Mouse (Mus musculus) embryonic fibroblast, embryonic 13.5 days (primary cell): ENCODE data around the gene Pla2g2f. TPM values are rescaled to one million over a fixed set of nuclear protein-coding genes. Genes with fewer than 3 reads are reported as not detected.

Source experiments
- H3K27ac ChIP-seq: 2 replicates; pipeline ENCODE4 v1.5.1; 2012; ENCODE audit warnings: low read length, control low read depth, inconsistent platforms; ENCODE audit not compliant: insufficient read depth
- H3K4me1 ChIP-seq: 2 replicates; pipeline ENCODE4 v1.6.1; 2011; ENCODE audit warnings: low read length; ENCODE audit not compliant: control insufficient read depth, insufficient read depth
- H3K4me3 ChIP-seq: 2 replicates; pipeline ENCODE4 v1.5.1; 2011; ENCODE audit warnings: mild to moderate bottlenecking, control low read depth, low read length; ENCODE audit not compliant: insufficient read depth
- CTCF ChIP-seq: IDR thresholded peaks from 2 replicates; pipeline ENCODE4 v1.5.1; 2011; ENCODE audit warnings: mild to moderate bottlenecking, control low read depth, low read length, moderate library complexity, borderline replicate concordance; ENCODE audit not compliant: insufficient read depth
- POLR2A ChIP-seq: IDR thresholded peaks from 2 replicates; pipeline ENCODE4 v1.6.1; 2011; ENCODE audit warnings: low read depth, mild to moderate bottlenecking, control low read depth, low read length, moderate library complexity
- polyA plus RNA-seq: library from polyadenylated mRNA; stranded (reverse); fragments of >200 nt; gene quantifications from 2 replicates; pipeline ENCODE4 v1.2.4, GENCODE M21; 2011; ENCODE audit warnings: low read depth; ENCODE audit not compliant: missing spikeins, insufficient read length

Gene Pla2g2f
- polyA plus RNA-seq, 1 experiment: not detected

DNA sequence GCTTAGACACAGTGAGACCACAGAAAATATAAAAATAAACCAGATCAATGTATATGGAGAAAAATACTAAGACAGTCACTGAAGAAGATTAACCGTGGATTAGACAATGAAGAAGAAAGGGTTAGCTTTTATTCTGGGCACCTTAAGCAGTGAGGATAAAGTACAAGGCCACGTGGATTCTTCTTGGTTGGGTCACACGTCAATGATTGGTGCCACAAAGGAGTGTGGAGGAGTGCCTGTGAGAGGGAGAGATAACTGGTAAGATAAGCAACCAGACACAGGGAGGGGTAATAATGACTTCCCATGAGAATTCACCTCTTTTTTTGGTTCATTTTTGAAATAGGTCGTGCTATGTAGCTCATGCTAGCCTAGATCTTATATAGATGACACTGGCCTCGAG lies 15.0 kb upstream of the Pla2g2f start:
- no peak overlapping the region for H3K27ac ChIP-seq
- 0 out of 2 replicates have a peak, but pooled peaks cover 1% of the 10 kb centered on the region for H3K4me1 ChIP-seq
- no peak for TF ChIP-seq CTCF
- no peak for TF ChIP-seq POLR2A
- H3K4me3 ChIP-seq: no peak overlapping the region

DNA sequence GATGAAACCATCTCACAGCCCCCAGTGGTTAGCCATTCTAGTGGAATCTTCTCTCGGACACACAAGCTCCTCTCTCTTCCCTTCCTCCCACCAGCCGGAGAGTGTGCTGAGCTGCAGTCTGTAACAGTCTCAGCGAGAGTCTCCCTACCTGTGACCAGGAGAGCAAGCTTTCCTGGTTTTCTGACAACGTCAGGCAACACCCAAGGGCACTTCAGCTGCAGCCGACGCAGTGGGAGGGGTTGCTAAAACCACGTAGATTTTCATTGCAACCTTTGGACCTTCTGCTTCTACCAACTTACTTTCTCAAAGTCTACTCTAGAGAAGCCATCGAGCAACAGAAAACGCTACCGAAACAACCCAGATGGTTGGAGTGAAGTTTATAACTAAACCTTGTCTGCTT lies 14.5 kb upstream of the Pla2g2f start:
- no peaks in the 10 kb centered on the region for H3K4me1 ChIP-seq
- TF ChIP-seq CTCF (no peak), POLR2A (no peak)
- no peak overlapping the region for H3K4me3 ChIP-seq
- H3K27ac ChIP-seq: no peak overlapping the region

DNA sequence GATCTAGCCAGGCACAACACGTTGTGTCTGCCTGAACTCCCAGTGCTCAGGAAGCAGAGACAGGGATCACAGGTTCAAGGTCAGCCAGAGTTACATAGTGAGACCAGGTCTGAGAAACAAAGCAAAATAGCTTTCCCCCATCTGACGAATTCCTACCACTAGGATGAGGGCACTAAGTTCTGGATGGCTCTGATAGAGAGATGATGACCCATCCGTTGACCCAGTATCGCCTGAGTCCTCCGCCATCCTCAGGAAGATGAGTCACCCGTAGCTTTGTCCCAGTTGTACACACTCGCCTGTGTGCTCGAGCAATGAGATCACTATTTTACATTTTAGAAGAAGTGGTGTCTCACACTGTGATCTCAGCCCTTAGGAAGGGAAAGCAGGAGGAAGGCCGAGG lies 4.8 kb upstream of the Pla2g2f start:
- TF ChIP-seq POLR2A: no peak
- no peak for TF ChIP-seq CTCF
- no peak overlapping the region for H3K27ac ChIP-seq
- no peak overlapping the region for H3K4me3 ChIP-seq
- H3K4me1 ChIP-seq: no peaks in the 10 kb centered on the region

DNA sequence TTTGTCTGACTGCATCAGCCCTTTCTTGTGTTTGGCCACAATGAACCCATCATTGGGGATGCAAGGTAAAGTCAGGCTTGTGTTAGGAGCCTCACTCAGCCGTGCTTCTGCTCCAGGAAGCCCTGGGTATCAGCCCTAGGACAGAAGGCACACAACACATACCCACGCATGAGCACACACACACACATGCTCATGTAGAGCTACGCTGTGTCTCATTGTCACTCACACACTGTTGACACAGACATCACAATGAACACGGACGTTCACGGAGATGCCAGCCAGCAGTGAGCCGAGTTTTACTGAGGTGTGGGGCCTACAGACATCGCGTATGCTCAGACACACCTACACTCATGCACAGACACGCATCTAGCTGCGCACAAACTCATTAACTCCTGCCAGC lies 1.4 kb downstream of the Pla2g2f start:
- TF ChIP-seq CTCF (no peak), POLR2A (no peak)
- no peak overlapping the region for H3K4me3 ChIP-seq
- H3K4me1 ChIP-seq: no peaks in the 10 kb centered on the region
- no peak overlapping the region for H3K27ac ChIP-seq

DNA sequence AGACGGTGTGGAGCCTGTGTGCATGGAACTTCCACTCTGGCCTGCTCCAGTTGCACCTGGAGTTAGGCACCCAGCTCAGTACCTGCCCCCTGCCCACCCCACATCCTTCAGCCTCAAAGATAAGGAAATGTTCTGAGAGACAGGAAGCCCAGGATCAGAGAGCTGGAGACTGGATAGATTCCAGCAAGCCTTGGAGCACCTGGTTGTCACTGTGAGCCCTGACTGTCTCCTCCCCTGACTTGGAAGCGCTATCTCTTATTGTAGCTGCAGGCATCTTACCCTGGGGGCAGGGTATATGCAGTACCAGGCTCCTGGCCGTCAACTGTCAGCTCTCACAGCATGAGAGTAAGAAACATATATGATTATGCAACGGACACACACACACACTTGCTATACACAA lies 2.0 kb downstream of the Pla2g2f start:
- H3K27ac ChIP-seq: no peak overlapping the region

DNA sequence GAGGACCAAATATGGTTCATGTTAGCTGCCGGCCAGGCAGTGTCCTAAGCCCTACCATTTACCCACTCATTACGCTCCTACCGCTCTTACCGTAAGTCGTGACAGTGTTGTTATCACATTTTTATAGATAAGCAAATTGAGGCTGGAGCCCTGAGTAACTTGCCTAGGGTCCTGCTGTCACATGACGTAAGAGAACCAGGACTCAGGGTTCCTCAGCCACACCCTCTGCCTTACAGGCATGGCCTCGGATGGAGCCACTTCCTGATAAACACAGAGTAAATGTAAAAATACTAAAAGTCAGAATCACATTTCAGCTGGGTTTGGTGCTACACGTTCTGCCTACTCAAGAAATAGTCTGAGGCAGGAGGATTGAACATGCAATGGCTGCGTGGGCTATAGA lies 3.0 kb downstream of the Pla2g2f start:
- H3K4me1 ChIP-seq: no peaks in the 10 kb centered on the region
- TF ChIP-seq POLR2A: no peak
- TF ChIP-seq CTCF: no peak
- H3K27ac ChIP-seq: no peak overlapping the region
- no peak overlapping the region for H3K4me3 ChIP-seq

More for the DNA sequence above, 2.0 kb downstream of the Pla2g2f start:
- H3K4me3 ChIP-seq: no peak overlapping the region
- no peak for TF ChIP-seq POLR2A
- no peak for TF ChIP-seq CTCF
- H3K4me1 ChIP-seq: no peaks in the 10 kb centered on the region

DNA sequence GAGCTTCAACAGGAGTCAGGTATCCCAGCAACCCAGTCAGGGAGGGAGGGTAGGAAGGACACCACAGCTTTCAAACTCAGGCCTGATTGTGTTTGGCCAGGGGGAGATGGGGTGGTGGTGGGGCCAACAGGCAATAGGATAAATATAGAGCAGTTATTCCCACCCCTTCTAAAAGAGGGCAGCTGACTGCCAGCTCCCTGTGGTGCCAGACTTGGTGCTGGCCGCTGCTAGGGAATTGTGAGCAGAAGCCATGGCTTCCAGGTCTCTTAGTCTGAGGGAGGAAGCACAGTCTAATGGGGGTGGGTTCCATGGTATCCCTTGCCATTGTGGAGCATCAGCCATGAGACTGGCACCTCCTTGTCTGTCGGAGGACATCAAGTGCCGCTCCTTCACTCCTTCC lies 3.8 kb downstream of the Pla2g2f start:
- TF ChIP-seq POLR2A (no peak), CTCF (no peak)
- H3K4me1 ChIP-seq: no peaks in the 10 kb centered on the region
- no peak overlapping the region for H3K4me3 ChIP-seq
- no peak overlapping the region for H3K27ac ChIP-seq

DNA sequence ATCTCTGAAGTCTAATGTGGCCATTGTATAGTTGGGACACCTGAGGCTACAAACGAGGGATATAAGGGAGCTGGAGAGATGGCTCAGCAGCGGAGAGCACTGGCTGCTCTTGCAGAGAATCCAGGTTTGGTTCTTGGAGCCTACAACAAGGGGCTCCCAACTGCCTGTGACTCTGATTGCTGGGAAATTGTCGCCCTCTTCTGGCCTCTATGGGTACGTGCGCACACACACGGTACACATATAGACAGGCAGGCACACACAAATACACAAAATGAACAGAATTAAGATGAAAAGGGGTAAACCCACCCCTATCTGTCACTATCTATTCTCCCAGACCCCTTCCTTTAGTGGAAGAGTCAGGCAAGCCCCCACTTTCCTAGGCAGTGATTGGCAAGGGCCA lies 4.8 kb downstream of the Pla2g2f start:
- Histone ChIP-seq H3K27ac (no peak overlapping the region), H3K4me1 (no peaks in the 10 kb centered on the region), H3K4me3 (no peak overlapping the region)
- peak; percentile 3; the same call in 1 of the 2 replicates for TF ChIP-seq CTCF
- no peak for TF ChIP-seq POLR2A

DNA sequence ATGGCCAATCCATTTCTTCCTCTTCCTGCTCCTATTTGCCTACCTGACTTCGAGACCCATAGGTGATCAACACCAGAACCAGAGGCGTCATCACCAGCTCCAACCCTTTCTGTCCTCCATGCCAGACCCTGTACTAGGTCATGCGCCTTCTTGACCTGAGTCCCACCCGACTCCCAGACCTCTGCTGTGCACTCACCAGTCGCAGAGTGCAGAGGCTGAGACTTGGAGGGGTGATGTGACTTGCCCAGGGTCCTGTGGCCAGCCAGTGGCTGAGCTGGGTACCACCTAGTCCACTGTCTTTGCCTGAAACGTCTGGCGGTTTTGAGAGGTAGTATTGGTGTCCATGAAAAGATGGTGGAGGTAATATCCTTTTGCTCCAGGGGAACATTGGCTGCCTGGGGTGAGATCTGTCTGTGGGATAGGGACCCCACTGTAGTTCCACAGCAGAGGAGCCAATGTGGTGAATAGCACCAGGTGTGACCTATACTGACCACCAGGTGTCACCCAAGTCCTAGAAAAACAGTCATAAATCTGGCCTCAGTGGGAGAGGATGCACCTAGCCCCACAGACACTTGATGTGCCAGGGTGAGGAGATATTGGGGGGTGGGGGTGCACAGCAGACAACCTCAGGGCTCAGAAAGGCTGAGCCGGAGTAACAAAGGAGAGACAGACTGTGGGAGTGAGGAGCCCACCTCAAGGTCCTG lies 8.9 kb downstream of the Pla2g2f start:
- no peak overlapping the region for H3K27ac ChIP-seq
- no peak overlapping the region for H3K4me3 ChIP-seq
- TF ChIP-seq POLR2A (no peak), CTCF (peak; percentile 15; the same call in 1 of the 2 replicates)
- no peaks in the 10 kb centered on the region for H3K4me1 ChIP-seq

DNA sequence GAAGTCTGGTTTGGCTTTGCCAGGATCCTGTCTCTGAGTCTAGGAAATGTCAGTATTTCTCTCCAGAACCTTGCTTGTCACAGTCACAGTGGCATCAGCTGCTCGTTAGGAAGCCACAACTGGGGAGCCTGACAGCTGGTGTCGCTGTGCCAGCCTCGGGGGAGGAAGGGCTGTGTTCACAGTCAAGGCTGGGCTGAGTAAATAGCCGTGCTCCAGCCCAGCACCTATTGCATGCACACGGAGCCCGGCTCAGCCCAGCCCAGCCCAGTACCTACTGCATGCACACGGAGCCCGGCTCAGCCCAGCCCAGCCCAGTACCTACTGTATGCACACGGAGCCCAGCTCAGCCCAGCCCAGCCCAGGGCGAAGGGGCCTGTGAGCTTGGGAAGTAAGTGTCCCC lies 9.6 kb downstream of the Pla2g2f start:
- TF ChIP-seq CTCF (no peak), POLR2A (no peak)
- Histone ChIP-seq H3K4me1 (no peaks in the 10 kb centered on the region), H3K4me3 (no peak overlapping the region), H3K27ac (no peak overlapping the region)
